Mouse (Mus musculus) 3134 (cell line): ENCODE measurements around the gene Zc3h15.
"Not testable (repeated sequence)": the region's sequence is repeated elsewhere in the genome, so short reads cannot be mapped to it uniquely, and the experiment has no call there.

Source experiments
- DNase-seq: peaks from one replicate; pipeline ENCODE4 v3.0.0-alpha.2; 2011; ENCODE audit warnings: low spot score; ENCODE audit not compliant: insufficient read length; ENCODE audit errors: extremely low read depth

Gene Zc3h15

DNA sequence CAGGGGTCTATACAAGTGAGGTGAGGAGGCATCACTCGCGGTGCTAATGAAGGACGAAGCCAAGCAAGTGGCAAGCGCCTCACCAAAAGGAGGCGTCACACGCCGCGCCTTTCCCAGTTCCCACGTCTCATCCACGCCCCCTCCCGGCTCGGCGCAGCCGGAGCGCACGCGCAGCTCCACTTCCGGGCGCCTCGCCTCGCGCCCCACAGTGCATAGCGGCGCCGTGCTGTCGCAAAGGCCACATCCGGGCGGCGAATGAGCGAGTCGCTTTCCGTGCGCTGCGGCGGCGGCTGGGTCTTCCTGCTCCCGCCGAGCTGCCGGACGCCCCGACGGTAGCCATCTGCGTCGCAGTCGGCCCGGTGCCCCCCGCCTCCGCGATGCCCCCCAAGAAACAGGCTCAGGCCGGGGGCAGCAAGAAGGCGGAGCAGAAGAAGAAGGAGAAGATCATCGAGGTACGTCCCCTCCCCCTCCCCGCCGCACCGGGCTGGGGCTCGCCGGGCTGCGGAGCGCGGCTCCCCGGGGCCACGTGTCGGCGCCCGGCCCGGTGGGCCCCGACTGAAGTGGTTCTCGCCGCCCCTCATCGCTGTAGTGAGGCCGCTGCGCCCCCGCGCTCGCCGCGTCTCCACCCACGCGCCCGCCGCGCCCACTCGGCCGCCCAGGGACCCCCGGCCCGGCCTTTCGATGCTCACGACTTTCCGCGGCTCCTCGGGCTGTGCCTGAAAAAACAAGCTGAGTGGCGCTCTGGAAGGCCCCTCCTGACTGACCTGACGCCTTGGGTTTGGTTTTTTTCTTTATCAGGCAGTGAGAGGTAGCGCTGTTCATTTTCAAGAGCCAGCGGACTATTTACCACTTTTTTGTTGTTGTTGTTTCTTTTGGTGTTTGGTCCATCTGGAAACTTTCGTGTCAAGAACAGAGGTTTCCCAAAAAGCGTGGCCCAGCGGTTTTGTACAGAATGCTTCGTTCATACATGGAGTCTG lies at the start of gene Zc3h15:
TSS of gene Zc3h15 (plus strand) at position 160 of the 977 bp plus-strand sequence.
- peak; percentile 96 for DNase-seq

GRCm38 (mm10) chr2:83620558-83621367 lies 23.5 kb upstream of the Zc3h15 start:
- no peak for DNase-seq

DNA sequence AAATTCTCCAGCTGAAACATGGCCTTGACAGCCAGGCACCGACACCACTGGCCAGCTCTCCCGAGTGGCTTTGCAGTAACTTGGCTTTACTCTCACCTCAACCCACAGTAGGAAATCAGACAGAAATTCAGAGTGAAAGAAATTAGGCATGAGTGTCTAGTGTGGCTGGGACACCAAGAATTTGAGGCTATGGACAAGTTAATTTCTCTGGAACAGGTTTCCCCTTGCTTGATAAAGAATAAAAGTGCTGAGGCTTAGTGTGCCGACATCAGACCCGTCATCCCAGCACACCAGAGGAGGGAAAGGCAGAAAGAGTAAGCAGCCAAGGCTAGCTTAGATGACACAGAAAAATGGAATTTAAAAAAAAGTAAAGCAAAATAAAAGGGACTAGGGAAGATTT lies 22.7 kb upstream of the Zc3h15 start:
- DNase-seq = no peak

- DNase-seq = no peak
Measured at GRCm38 (mm10) chr2:83622792-83623191, 21.4 kb upstream of the Zc3h15 start.

DNA sequence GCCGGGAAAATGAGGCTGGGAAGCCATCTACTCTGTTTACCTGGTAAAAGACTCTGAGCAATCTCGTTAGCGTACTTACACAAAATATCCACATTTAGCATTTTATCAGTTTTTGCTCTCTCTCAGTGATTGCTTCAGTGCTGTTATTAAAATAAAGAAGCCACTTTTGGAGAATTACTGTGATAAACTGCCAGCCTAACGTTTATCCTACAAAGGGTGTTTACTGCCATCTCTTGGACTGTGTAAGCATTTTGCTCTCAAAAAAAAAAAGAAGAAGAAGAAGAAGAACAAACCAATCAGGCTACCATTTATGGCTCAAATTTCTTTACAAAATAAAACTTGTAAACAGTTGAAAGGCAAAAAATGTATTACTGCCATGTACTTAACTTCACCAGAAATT lies 20.2 kb upstream of the Zc3h15 start:
- DNase-seq = no peak

DNA sequence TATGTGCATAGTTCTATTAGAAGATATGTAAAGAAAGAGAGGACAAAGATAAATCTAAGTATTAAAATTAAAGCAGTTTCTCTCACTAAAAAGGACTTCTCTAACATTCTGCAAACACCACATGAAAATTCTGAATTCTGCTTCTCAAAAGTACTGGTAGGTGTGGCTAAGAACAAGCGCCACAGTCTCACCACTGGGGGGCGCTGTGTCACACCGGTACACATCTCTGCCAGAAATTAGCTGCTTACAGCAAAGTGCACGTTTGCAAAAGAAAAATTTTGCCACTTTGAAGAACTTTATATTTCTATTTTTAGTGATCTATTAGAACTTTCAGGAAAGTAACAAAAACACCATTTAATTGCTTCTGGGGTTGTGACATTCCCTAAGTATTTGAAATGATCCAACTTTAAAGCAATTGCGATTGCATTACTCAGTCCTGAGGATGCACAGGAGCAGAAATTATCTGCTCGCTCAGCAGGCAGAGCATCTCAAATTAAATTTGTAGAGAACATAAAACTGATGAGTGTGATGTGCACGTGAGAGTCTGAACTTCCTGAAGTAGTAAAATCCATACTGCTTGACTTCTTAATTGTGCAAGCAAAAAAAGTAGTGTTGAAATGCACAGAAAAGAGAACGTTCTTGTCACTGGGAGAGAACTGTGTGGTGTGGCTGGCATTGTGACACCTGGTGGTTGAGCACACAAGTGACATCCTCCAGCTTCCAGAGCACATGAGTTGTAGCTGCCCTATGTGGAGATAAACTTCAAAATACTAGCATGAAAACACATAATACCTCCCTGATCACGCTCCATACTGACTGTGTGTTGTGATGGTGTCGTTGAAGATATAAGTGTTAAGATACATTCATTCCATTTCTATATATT lies 18.8 kb upstream of the Zc3h15 start:
- peak; percentile 15 for DNase-seq

- DNase-seq = no peak
Measured at GRCm38 (mm10) chr2:83626881-83627280, 17.4 kb upstream of the Zc3h15 start.

- no peak for DNase-seq
Measured at GRCm38 (mm10) chr2:83627495-83627894, 16.7 kb upstream of the Zc3h15 start.

DNA sequence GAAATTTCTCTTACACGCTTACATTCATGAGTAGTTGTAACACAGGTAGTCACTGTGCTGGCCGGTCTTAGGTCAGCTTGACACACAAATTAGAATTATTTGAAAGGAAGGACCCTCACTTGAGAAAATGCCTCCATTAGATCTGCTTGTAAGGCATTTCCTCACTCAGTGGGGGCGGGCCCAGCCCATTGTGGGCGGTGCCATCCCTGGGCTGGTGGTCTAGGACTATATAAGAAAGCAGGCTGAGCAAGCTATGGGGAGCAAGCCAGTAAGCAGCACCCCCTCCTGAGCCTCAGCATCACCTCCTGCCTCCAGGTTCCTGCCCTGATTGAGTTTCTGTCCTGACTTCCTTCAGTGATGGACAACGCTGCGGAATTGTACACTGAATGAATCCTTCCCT lies 16.3 kb upstream of the Zc3h15 start:
- DNase-seq = no peak

GRCm38 (mm10) chr2:83641993-83642392 lies 2.2 kb upstream of the Zc3h15 start:
- DNase-seq = no peak

DNA sequence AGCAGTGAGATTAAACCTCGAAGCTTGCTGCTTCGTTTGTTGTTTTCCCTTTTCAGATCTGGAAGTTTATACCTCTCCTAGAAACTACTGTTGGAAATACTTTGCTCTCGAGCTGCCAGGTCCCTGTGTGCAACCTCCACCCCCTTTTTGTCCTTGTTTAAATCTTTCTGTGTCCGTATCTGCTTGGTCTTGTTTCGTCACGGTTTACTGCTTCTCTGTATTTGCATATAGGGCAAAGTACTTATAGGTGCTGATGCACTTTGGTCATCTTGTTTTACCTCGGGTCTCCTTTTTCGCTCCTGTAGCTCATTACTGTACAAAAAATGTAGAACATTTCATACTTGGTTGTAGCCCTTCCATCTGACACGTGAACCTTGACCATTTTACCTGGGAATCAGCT lies 4.7 kb downstream of the Zc3h15 start:
- no peak for DNase-seq

DNA sequence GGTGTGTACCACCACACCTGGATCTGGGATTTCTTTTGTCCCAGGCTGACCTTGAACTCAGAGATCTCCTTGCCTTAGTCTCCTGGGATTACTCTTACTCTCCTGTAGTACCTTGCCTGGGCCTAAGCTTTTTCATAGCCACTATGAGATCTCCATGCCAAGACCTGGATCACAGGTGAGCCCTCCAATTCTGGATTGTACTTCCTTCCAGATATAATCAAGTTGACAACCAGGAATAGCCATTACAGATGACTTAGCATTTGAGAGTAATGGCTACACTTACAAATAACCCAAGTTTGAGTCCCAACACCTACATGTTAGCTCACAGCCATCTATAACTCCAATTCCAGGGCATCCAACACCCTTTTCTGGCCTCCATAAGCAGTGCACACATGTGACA lies 8.4 kb downstream of the Zc3h15 start:
- no peak for DNase-seq

- DNase-seq = no peak
Measured at GRCm38 (mm10) chr2:83659279-83659678, 15.0 kb downstream of the Zc3h15 start.

- no peak for DNase-seq
Measured at GRCm38 (mm10) chr2:83660114-83660513, 15.9 kb downstream of the Zc3h15 start.

DNA sequence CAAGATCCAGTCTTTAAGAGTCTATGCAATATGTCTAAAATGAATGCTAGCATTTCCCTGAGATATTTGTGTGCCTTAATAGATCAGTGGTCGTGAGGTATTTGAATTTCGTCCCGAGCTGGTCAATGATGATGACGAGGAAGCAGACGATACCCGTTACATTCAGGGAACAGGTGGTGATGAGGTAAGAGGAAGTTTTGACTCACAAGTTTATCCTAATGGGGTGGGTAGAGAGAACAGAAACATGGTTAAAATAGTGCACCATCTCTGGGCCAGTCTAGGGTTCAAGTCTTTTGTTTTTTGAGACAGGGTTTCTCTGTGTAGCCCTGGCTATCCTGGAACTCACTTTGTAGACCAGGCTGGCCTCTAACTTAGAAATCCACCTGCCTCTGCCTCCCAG lies 17.1 kb downstream of the Zc3h15 start:
- no peak for DNase-seq

GRCm38 (mm10) chr2:83665051-83665450 lies 20.8 kb downstream of the Zc3h15 start:
- not testable (repeated sequence) for DNase-seq

DNA sequence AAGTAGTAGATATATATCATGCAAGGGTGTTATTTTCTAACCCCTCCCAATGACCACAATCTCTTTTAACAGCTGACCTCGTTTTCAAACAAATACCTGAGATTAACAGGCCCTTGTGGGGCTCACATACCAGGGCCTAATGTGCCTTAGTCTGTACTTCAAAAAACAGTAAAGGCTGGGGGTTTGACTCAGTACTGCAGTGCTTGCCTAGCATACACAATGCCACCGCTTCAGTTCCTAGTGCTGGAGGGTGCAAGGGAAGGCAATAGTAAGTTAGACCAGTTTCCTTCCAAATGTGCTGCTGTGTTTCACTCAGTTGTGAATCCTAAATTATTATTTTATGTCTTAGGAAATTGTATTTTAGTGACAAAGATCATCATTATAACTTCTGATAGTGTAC lies 23.2 kb downstream of the Zc3h15 start:
- no peak for DNase-seq

- DNase-seq = no peak
Measured at GRCm38 (mm10) chr2:83668052-83668451, 23.8 kb downstream of the Zc3h15 start.

- no peak for DNase-seq
Measured at GRCm38 (mm10) chr2:83669988-83670387, 25.8 kb downstream of the Zc3h15 start.

DNA sequence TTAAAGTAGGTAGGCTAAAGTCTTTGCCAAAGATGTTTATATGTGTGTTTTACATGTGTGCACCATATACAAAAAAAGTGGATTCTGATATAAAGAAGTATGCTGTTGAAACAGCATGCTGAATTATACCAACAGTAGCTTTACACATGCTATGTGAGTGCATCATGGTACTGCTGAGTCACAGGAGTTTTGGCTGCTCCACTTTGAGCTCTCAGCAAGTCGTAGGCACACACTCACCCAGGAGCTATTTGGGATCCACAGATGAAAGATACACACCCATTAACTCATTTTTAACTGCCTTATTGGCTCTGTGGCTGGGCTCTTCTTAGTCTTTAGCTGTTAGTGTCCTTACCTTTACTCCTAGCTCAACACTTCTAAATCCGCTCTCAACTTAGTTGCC lies 27.6 kb downstream of the Zc3h15 start:
- peak; percentile 6 for DNase-seq

GRCm38 (mm10) chr2:83673067-83673466 lies 28.8 kb downstream of the Zc3h15 start:
- DNase-seq = no peak
